Mouse (Mus musculus) ES-E14 (cell line): ENCODE results near the gene Ntf3. TPM values are rescaled to one million over a fixed set of nuclear protein-coding genes. Genes with fewer than 3 reads are reported as not detected.

ENCODE experiments used
- DNase-seq: peaks from one replicate; pipeline ENCODE4 v3.0.0-alpha.2; 2013; ENCODE audit warnings: low read depth, low spot score
- H3K27ac ChIP-seq: 2 replicates; pipeline ENCODE4 v1.5.1; 2012; ENCODE audit warnings: low read depth, mild to moderate bottlenecking, low read length, moderate library complexity, mixed read lengths; ENCODE audit not compliant: poor library complexity, insufficient read depth, severe bottlenecking
- H3K36me3 ChIP-seq: 2 replicates; pipeline ENCODE4 v1.6.1; 2012; ENCODE audit warnings: mild to moderate bottlenecking, low read length, moderate library complexity, mixed read lengths; ENCODE audit not compliant: control insufficient read depth, poor library complexity, insufficient read depth, severe bottlenecking
- H3K4me1 ChIP-seq, 2 experiments: fragments of 150-350 bp in 1 of 2; sonication (generic) in 1 of 2; 2 replicates each; pipeline ENCODE4 v1.6.1; 2012; ENCODE audit warnings: low read length in 2 of 2, mild to moderate bottlenecking in 1 of 2, mixed read lengths in 1 of 2; ENCODE audit not compliant: control insufficient read depth in 2 of 2, insufficient read depth in 2 of 2, poor library complexity in 1 of 2
- H3K4me3 ChIP-seq, 2 experiments: fragments of 150-350 bp in 1 of 2; sonication (generic) in 1 of 2; 2 replicates each; pipeline ENCODE4 v1.5.1; 2012; ENCODE audit warnings: low read length in 2 of 2, low read depth in 1 of 2, mild to moderate bottlenecking in 1 of 2, mixed read lengths in 1 of 2; ENCODE audit not compliant: insufficient read depth in 1 of 2, poor library complexity in 1 of 2, severe bottlenecking in 1 of 2
- H3K9ac ChIP-seq: 2 replicates; pipeline ENCODE4 v1.6.1; 2012; ENCODE audit warnings: low read depth, mild to moderate bottlenecking, low read length, mixed read lengths; ENCODE audit not compliant: poor library complexity, insufficient read depth, severe bottlenecking
- H3K9me3 ChIP-seq: fragments of 150-350 bp; sonication (generic); 2 replicates; pipeline ENCODE4 v1.6.1; 2012; ENCODE audit warnings: low read depth, mild to moderate bottlenecking, low read length; ENCODE audit not compliant: control insufficient read depth, insufficient read depth
- CHD2 ChIP-seq: IDR thresholded peaks from 2 replicates; pipeline ENCODE4 v1.6.1; 2014; ENCODE audit warnings: mild to moderate bottlenecking, low read depth, low read length, inconsistent platforms
- HCFC1 ChIP-seq: IDR thresholded peaks from 2 replicates; pipeline ENCODE4 v1.6.1; 2012; ENCODE audit warnings: low read length, inconsistent platforms, borderline replicate concordance; ENCODE audit not compliant: insufficient read depth
- MAFK ChIP-seq: IDR thresholded peaks from 2 replicates; pipeline ENCODE4 v1.6.1; 2014; ENCODE audit warnings: mild to moderate bottlenecking, low read depth, low read length, inconsistent platforms; ENCODE audit not compliant: insufficient read depth
- ZC3H11A ChIP-seq: IDR thresholded peaks from 2 replicates; pipeline ENCODE4 v1.6.1; 2012; ENCODE audit warnings: low read depth, mild to moderate bottlenecking, inconsistent platforms, low read length, borderline replicate concordance
- ZNF384 ChIP-seq: IDR thresholded peaks from 2 replicates; pipeline ENCODE4 v1.6.1; 2012; ENCODE audit warnings: low read depth, low read length, inconsistent platforms
- in situ Hi-C, 2 experiments: fragments of 600-800 bp; cut with MboI; formaldehyde crosslinking; loops; one replicate each; pipeline ENCODE4 v1.15.1; 2025; ENCODE audit warnings: low sequenced_read_pairs in 2 of 2, inconsistent platforms in 1 of 2; ENCODE audit not compliant: unreplicated experiment in 2 of 2
- total RNA-seq: library from RNA; depleted of rRNA; stranded (reverse); fragments of 300-350 nt; gene quantifications from 2 replicates; pipeline ENCODE4 v1.2.3, GENCODE M21; 2012; rRNA removed

Ntf3 gene
- 0.37 and 0.54 TPM in 2 replicates for total RNA-seq

DNA sequence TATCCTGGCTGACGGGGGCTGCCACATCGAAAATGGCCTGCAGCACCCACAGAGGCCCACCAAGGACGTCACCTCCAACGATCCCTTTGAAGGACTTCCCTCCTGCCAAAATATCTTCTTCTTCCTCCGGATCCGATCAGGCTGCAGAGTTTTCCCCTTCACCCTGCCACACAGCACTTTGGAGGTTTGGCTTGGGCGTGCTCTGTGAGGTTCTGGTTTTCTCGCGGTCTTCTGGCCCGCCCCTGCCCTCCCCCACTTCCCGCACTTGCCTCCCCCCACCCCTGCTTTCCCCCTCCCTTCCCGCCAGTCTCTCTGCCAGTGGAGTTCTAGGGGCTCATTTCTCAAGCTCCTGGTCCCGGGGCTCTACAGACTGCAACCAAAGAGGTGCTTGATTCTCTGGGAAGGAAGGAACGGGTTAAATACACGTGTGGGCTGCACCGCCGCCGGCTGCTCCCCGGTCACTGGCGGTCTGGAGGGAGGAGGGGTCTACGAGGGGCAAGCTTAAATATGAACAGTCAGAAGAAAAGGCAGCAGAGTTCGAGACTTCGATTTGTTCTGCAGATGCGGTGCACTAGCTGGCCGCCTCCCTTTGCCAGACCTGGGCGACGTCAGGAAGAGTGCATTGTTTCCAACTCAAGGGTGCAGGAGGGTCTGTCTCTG is at the start of gene Ntf3:
Gene Ntf3 (minus strand): TSS at position 363 of the 660 bp plus-strand sequence.
- no peak for DNase-seq
- no peaks in the 10 kb centered on the region for H3K9me3 ChIP-seq
- H3K4me1 ChIP-seq, result peaks cover 0 to 11% of the 10 kb centered on the region in 2 experiments; a peak in 1 of 4 replicates
- no peak within 1 kb of the TSS for H3K27ac ChIP-seq
- H3K36me3 ChIP-seq, result no peaks in the 10 kb centered on the region
- peak within 1 kb of the TSS; percentile 2 to 16; a peak in 3 of 4 replicates for H3K4me3 ChIP-seq
- H3K9ac ChIP-seq, result no peak within 1 kb of the TSS
- in situ Hi-C loops, result no loop called here
- TF ChIP-seq ZC3H11A (no peak), MAFK (no peak), HCFC1 (no peak), CHD2 (no peak), ZNF384 (no peak)

DNA sequence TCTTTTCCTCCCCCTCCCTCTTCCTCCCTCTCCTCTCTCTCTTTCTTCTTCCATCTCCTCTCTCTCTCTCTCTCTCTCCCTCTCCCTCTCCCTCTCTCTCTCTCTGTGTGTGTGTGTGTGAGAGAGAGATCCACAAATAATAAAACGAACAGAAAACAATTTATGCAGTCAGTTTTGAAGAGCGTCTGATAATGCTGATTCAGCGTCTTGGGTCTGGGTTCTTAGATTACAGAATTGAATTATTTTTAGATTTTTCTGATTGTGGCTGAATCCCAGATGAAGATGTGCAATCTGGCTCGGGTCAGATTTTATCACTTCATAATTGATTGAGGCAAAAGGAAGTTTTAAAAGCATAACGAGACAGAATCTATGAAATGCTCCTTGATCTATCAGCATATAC is 46.6 kb upstream of the Ntf3 start:
- in situ Hi-C loops, result no loop called here
- H3K27ac ChIP-seq, result no peak overlapping the region
- no peak for DNase-seq

DNA sequence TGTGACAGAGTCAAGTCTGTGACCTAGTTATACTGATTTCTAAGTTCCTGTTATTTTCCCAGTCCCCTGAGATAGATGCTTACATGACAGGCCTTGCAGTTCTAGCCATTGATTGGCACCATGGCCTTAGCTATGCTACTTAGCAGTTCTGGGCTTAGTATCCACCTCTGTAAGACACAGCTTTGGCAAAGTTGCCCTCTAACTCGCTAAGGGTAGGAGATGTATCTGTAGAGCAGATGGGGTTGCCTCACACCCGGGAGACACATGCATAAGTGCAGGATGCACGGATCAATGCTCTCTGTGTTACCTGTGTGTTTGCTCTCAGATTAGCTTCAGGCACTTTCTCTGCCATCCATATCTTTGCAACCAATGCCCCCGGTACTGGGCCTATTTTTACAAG is 36.7 kb upstream of the Ntf3 start:
- no peak for DNase-seq
- TF ChIP-seq ZC3H11A (no peak), HCFC1 (no peak), MAFK (no peak), CHD2 (no peak), ZNF384 (no peak)
- H3K9me3 ChIP-seq, result no peaks in the 10 kb centered on the region
- no peak overlapping the region for H3K9ac ChIP-seq
- no peaks in the 10 kb centered on the region for H3K36me3 ChIP-seq
- H3K4me1 ChIP-seq, result no peaks in the 10 kb centered on the region
- H3K4me3 ChIP-seq, result no peak overlapping the region
- in situ Hi-C loops, result no loop called here
- no peak overlapping the region for H3K27ac ChIP-seq

More for the DNA sequence above, 46.6 kb upstream of the Ntf3 start:
- H3K36me3 ChIP-seq, result no peaks in the 10 kb centered on the region
- H3K9ac ChIP-seq, result no peak overlapping the region
- H3K9me3 ChIP-seq, result no peaks in the 10 kb centered on the region
- H3K4me3 ChIP-seq, result no peak overlapping the region
- TF ChIP-seq ZC3H11A (no peak), MAFK (peak; percentile 84), HCFC1 (no peak), CHD2 (no peak)
- H3K4me1 ChIP-seq, result no peaks in the 10 kb centered on the region

DNA sequence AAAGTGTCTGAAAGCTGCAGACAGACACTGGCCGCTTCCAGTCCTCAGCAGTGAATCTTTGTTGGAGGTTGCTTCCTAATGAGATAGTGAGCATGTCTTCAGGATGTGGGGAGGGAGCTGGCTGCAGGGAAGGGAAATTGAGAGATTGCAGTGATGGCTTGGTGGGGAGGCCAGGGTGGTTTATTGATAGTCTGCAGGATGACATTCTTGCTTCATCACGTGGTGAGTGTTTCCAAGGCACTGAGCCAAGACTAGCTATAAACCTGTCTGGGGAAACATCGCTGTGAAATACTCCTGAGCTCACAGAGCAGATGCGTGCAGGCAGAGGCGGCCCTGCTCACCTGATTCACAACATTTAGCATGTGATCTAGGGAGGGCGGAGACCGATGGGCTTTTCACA is 36.2 kb upstream of the Ntf3 start:
- no peak overlapping the region for H3K9ac ChIP-seq
- in situ Hi-C loops, result no loop called here
- DNase-seq, result no peak
- no peaks in the 10 kb centered on the region for H3K4me1 ChIP-seq
- H3K4me3 ChIP-seq, result no peak overlapping the region
- no peaks in the 10 kb centered on the region for H3K9me3 ChIP-seq
- no peak overlapping the region for H3K27ac ChIP-seq
- no peak for TF ChIP-seq MAFK
- no peak for TF ChIP-seq ZNF384
- no peak for TF ChIP-seq ZC3H11A
- TF ChIP-seq CHD2, result no peak
- no peak for TF ChIP-seq HCFC1
- no peaks in the 10 kb centered on the region for H3K36me3 ChIP-seq

DNA sequence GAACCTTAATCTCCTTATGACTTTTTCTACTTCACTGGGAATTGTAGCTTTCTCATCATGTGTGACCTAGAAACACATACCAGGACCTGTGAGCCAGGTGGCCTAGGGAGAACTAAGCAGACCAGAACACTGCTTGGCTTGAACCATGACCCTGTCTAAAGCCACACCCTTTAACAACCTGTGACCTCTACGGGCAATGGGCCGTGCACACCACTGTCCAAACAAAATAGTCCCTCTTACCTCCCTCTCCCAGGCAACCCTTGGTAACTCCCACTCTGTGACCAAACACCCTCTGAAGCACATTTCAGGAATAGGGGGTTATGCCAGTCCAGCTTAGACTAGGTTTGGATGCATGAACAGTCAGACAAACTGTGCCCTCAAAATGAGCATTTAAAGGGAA is 35.0 kb upstream of the Ntf3 start:
- Histone ChIP-seq H3K9ac (no peak overlapping the region), H3K27ac (no peak overlapping the region), H3K4me3 (no peak overlapping the region), H3K36me3 (no peaks in the 10 kb centered on the region), H3K9me3 (no peaks in the 10 kb centered on the region), H3K4me1 (no peaks in the 10 kb centered on the region)
- no peak for DNase-seq
- TF ChIP-seq CHD2 (no peak), HCFC1 (no peak), MAFK (no peak), ZC3H11A (no peak), ZNF384 (no peak)
- in situ Hi-C loops, result no loop called here
